Mouse (Mus musculus) olfactory bulb, adult 2 months (tissue): Measurements from ENCODE around the gene Pigk.

Source experiments
- CTCF ChIP-seq: fragments of 200-500 bp; IDR thresholded peaks from 2 replicates; pipeline ENCODE4 v1.5.1; 2012; ENCODE audit warnings: low read depth, mild to moderate bottlenecking, low read length, moderate library complexity; ENCODE audit not compliant: insufficient read depth
- POLR2A ChIP-seq: fragments of 200-500 bp; IDR thresholded peaks from 2 replicates; pipeline ENCODE4 v1.6.1; 2012; ENCODE audit warnings: mild to moderate bottlenecking, low read depth, low read length, moderate library complexity; ENCODE audit not compliant: insufficient read depth

DNA sequence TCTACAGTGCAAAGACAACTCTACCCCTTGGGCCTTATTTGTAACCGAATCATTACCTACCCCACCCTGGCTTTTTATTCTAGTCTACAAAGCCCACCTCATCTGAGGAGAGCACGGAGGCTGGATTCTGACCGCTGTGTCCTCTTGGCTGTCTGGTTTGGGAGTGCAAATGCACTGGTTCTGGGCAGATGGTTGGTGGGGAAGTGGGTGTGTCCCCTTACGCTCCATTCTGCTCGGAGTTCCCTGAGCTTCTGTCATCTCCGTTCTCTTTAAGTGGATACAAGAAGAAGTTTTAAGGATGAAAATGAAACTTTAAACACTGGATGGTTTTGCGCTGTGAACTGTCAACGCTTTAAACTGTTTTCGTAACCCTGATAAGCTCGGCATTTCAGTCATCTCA is 199.2 kb downstream of the Pigk start:
- no peak for TF ChIP-seq CTCF
- TF ChIP-seq POLR2A = no peak
